ENCODE assay signal across 8 mouse cellular contexts in the genomic region with DNA sequence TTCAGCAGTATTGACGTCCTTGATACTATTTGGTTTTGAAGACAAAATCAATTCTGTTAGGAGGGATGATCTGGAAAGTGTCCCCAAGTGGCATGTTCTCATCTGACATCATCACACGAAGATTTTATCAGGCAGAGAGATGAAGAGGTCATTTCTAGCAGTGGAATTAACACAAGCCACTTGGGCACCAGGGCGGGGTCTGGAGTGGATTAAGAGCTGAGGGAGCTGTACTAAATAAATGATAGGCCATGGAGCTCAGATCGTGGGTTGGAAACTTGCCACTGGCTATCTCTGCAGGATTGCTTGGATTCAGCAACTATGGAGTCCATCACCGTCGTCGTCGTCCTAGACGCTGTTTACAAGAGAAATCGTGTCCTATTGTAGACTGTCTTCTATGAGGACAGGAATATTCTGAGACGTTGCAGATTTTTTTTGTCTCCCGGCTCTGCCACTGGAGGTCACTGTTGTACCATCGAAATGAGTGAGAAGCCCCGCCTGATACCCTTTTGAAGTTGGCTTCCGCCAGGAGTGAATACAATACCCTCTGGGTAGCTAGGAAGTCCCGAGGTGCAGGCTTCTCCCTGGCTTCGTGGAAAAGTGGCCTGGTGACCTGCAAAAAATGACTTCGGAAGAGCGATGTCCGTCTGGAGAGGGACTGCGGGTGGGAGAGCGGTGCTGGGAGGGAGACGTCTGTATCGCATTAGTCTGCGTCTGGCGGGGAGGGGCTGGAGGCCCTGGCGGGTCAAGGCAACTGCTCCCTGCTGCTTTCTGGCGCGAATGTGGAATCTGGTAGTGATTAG.
DNase-seq lines count a peak whose midpoint lies in the region; ATAC-seq lines count a peak whose summit lies in the region.

No protein-coding gene starts in this region.

- DNase-seq in T-cell, adult 2 months (ENCODE audit: low spot score): peak; percentile 81
- DNase-seq in cerebellum, postnatal 36 days: peak; percentile 74 to 84
- DNase-seq in gastrocnemius, adult 8-10 months (ENCODE audit: low spot score in 2 of 2): peak; percentile 78 to 83
- DNase-seq in induced T-regulatory cell, adult 2 months (ENCODE audit: low read depth): peak; percentile 91
- peak; percentile 69 to 95 for DNase-seq in left cerebral cortex, adult 9 months (ENCODE audit: low spot score in 2 of 2)
- DNase-seq in right cerebral cortex, postnatal 14 days: peak; percentile 81
- DNase-seq in urinary bladder, postnatal 36 days (ENCODE audit: low spot score in 2 of 2): peak; percentile 89

- ATAC-seq in megakaryocyte progenitor cell, adult 5-6 weeks (replicated peaks; ENCODE audit: poor library complexity): peak; percentile 98

Comparison
In these comparisons a context has a peak if more than half of its experiments do, and no peak if none do; other contexts are left out.
1. Peak in every context shown above with its lines: DNase-seq and ATAC-seq.